Mouse (Mus musculus) liver, postnatal 0 days (tissue): ENCODE results near the gene Ep400. TPM values are rescaled to one million over a fixed set of nuclear protein-coding genes. Genes with fewer than 3 reads are reported as not detected.

Experiments
- ATAC-seq: fragments of 200-750 bp; cut with Nextera tagmentation; 2 replicates; pipeline ENCODE4 v1.8.0; 2017; ENCODE audit warnings: mild to moderate bottlenecking, moderate library complexity
- DNase-seq: peaks from one replicate; pipeline ENCODE4 v3.0.0-alpha.2; 2016
- H3K27ac ChIP-seq: fragments of 300-500 bp; sonication (generic); 2 replicates; pipeline ENCODE4 v1.5.1; 2014; ENCODE audit warnings: antibody characterized with exemption, moderate library complexity, mild to moderate bottlenecking, low read depth
- H3K27me3 ChIP-seq: fragments of 300-500 bp; sonication (generic); 2 replicates; pipeline ENCODE4 v1.6.1; 2014; ENCODE audit warnings: low read length, control low read depth, mixed read lengths; ENCODE audit not compliant: insufficient read depth
- H3K36me3 ChIP-seq: fragments of 300-500 bp; sonication (generic); replicated peaks from 2 replicates; pipeline ENCODE4 v1.6.1; 2014; ENCODE audit warnings: mild to moderate bottlenecking, control low read depth, low read length, moderate library complexity, mixed read lengths; ENCODE audit not compliant: insufficient read depth
- H3K4me1 ChIP-seq: fragments of 300-500 bp; sonication (generic); 2 replicates; pipeline ENCODE4 v1.6.1; 2014; ENCODE audit warnings: antibody characterized with exemption, mild to moderate bottlenecking, control low read depth; ENCODE audit not compliant: insufficient read depth
- H3K4me2 ChIP-seq: fragments of 300-500 bp; sonication (generic); 2 replicates; pipeline ENCODE4 v1.6.1; 2014; ENCODE audit warnings: low read depth, mild to moderate bottlenecking, low read length, moderate library complexity, mixed read lengths
- H3K4me3 ChIP-seq: fragments of 300-500 bp; sonication (generic); 2 replicates; pipeline ENCODE4 v1.5.1; 2014; ENCODE audit warnings: low read depth, low read length
- H3K9ac ChIP-seq: fragments of 300-500 bp; sonication (generic); replicated peaks from 2 replicates; pipeline ENCODE4 v1.6.1; 2014; ENCODE audit warnings: mild to moderate bottlenecking, moderate library complexity
- H3K9me3 ChIP-seq: fragments of 300-500 bp; sonication (generic); 2 replicates; pipeline ENCODE4 v1.6.1; 2016; ENCODE audit warnings: mild to moderate bottlenecking, control low read depth, low read length, mixed read lengths
- CTCF ChIP-seq: sonication (generic); IDR thresholded peaks from 2 replicates; pipeline ENCODE4 v1.5.1; 2016; ENCODE audit warnings: antibody characterized with exemption, low read depth
- EP300 ChIP-seq: IDR thresholded peaks from 2 replicates; pipeline ENCODE4 v1.6.1; 2016; ENCODE audit warnings: antibody characterized with exemption, low read depth, mild to moderate bottlenecking
- WGBS: fragments of 180-500 bp; shearing (Covaris S2); extraction: QIAGEN DNeasy Blood & Tissue Kit; methylation state at CpG from one replicate; pipeline ENCODE4 v1.1.7; 2014; ENCODE audit not compliant: insufficient replicate concordance; 5-methylcytosine and 5-hydroxymethylcytosine counted together
- polyA plus RNA-seq: library from polyadenylated mRNA; unstranded; fragments of >200 nt; fragmentation: Nextera tagmentation; extraction: Ambion mirVana; gene quantifications from 2 replicates; pipeline ENCODE4 v1.2.1, GENCODE M21; 2015

Ep400 gene
- polyA plus RNA-seq, 1 experiment from 2014 or later: 10.6 TPM

GRCm38 (mm10) chr5:110709256-110709655, 61.3 kb downstream of the Ep400 start:
- H3K4me1 ChIP-seq: no peaks in the 10 kb centered on the region
- TF ChIP-seq CTCF: no peak
- TF ChIP-seq EP300: no peak
- H3K27ac ChIP-seq: no peak overlapping the region
- H3K36me3 ChIP-seq: peaks cover 78% of the 10 kb centered on the region
- no peaks in the 10 kb centered on the region for H3K27me3 ChIP-seq
- no peak for ATAC-seq
- no peak for DNase-seq
- no peaks in the 10 kb centered on the region for H3K9me3 ChIP-seq
- no peak overlapping the region for H3K4me3 ChIP-seq
- H3K9ac ChIP-seq: no peak overlapping the region
- no peak overlapping the region for H3K4me2 ChIP-seq
- 94% methylated on average over 4 of the region's 4 CpGs for WGBS

DNA sequence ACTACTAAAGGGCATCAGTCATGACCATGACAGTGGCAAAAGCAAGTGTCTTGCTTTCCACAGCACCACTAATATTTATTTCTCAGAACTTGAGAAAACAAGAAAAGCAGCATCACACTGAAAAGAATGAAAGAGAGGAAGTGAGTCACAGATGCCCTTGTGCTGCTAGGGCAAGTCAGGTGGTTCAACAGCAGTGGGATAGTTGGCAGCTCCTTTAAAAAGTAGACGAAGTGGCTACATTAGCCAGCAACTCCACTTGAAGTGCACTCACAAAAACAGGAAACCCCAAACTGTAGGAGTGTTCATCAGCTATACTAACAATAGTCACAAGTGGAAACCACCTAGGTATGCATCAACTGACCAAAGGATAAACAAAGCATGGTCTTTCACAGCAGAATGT, 66.5 kb downstream of the Ep400 start:
- no peak for TF ChIP-seq CTCF
- no peak for TF ChIP-seq EP300
- peaks cover 90% of the 10 kb centered on the region for H3K36me3 ChIP-seq
- H3K27me3 ChIP-seq: no peaks in the 10 kb centered on the region
- H3K4me3 ChIP-seq: no peak overlapping the region
- DNase-seq (no peak), ATAC-seq (no peak)
- H3K27ac ChIP-seq: no peak overlapping the region
- no peaks in the 10 kb centered on the region for H3K4me1 ChIP-seq
- no peak overlapping the region for H3K9ac ChIP-seq
- H3K9me3 ChIP-seq: no peaks in the 10 kb centered on the region
- no peak overlapping the region for H3K4me2 ChIP-seq
- WGBS: 42% methylated on average over 1 of the region's 1 CpGs

DNA sequence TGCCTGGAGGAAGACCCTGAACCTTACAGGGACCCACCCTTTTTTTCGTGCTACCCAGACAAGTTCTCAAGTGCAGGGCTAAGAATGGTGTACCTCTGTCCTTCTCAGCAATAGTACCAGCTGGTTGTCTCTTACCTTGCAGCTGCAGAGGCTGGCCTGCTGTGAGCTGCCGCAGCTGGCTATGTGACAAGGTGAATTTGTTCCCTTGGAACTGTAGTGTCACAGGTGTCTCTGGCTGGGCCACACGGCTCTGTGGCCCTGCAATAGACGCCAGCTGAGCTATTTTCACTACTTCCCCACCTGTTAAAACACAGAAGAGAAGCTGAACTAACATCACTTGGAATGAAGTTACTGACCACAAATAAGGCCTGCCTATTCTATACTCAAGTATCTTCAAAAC, 71.9 kb downstream of the Ep400 start:
- H3K36me3 ChIP-seq: peaks cover 92% of the 10 kb centered on the region
- no peaks in the 10 kb centered on the region for H3K4me1 ChIP-seq
- no peak overlapping the region for H3K4me2 ChIP-seq
- 86% methylated on average over 4 of the region's 4 CpGs for WGBS
- ATAC-seq (no peak), DNase-seq (no peak)
- no peaks in the 10 kb centered on the region for H3K27me3 ChIP-seq
- TF ChIP-seq EP300: no peak
- no peak for TF ChIP-seq CTCF
- H3K9me3 ChIP-seq: no peaks in the 10 kb centered on the region
- H3K9ac ChIP-seq: no peak overlapping the region
- no peak overlapping the region for H3K27ac ChIP-seq
- no peak overlapping the region for H3K4me3 ChIP-seq

- H3K36me3 ChIP-seq: peaks cover 92% of the 10 kb centered on the region
- no peak overlapping the region for H3K4me3 ChIP-seq
- no peaks in the 10 kb centered on the region for H3K27me3 ChIP-seq
- H3K9ac ChIP-seq: no peak overlapping the region
- no peak overlapping the region for H3K27ac ChIP-seq
- WGBS: 77% methylated on average over 8 of the region's 8 CpGs
- TF ChIP-seq CTCF (no peak), EP300 (no peak)
- no peak overlapping the region for H3K4me2 ChIP-seq
- ATAC-seq (no peak), DNase-seq (no peak)
- no peaks in the 10 kb centered on the region for H3K4me1 ChIP-seq
- no peaks in the 10 kb centered on the region for H3K9me3 ChIP-seq
Observed at GRCm38 (mm10) chr5:110682041-110682440, 88.5 kb downstream of the Ep400 start.

DNA sequence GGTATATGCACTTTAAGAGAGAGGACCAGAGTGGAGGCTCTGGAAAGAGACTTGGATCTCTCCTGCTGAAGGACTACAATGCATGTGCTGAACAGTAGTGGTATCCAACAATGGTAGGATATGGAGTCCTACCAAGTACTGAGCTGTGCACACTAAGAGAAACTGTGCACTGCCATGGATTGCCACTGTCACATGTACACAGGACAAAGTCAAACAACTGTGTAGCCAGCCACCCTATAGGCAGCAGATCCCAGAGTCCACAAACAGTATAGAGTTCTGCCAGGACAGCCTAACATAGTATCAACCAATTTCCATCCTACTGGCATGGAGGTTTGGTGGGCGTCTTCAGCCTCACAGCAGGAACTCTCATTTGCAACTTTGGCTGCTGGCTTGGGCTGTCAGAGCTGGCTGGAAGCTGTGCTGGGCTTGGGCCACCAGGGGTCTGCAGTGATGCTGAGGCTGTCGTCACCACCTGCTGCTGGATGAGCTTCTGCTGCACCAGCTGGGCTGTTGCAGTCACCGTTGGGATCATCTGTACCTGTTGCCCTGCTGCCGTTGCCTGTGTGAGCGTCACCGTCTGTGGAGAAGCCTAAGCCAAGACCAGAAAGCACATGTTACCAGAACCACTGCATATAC, 104.9 kb downstream of the Ep400 start:
- Histone ChIP-seq H3K27ac (peak overlapping the region; percentile 66; the same call in 1 of the 2 replicates), H3K9ac (no peak overlapping the region), H3K4me1 (0 out of 2 replicates have a peak, but pooled peaks cover 2% of the 10 kb centered on the region), H3K4me2 (no peak overlapping the region), H3K9me3 (no peaks in the 10 kb centered on the region), H3K4me3 (no peak overlapping the region), H3K36me3 (peaks cover 78% of the 10 kb centered on the region), H3K27me3 (no peaks in the 10 kb centered on the region)
- no peak for TF ChIP-seq CTCF
- no peak for TF ChIP-seq EP300
- ATAC-seq: 0 out of 2 replicates have a peak, but pooled peaks have one; percentile 12
- 85% methylated on average over 6 of the region's 6 CpGs for WGBS
- DNase-seq: no peak

GRCm38 (mm10) chr5:110664750-110665269, 105.7 kb downstream of the Ep400 start:
- peaks cover 72% of the 10 kb centered on the region for H3K36me3 ChIP-seq

More at GRCm38 (mm10) chr5:110664750-110665269, 105.7 kb downstream of the Ep400 start:
- 0 out of 2 replicates have a peak, but pooled peaks cover 2% of the 10 kb centered on the region for H3K4me1 ChIP-seq
- DNase-seq: no peak
- no peaks in the 10 kb centered on the region for H3K9me3 ChIP-seq
- ATAC-seq: peak; percentile 91
- H3K27ac ChIP-seq: peak overlapping the region; percentile 66
- WGBS: 64% methylated on average over 2 of the region's 2 CpGs
- no peak overlapping the region for H3K9ac ChIP-seq
- no peak overlapping the region for H3K4me2 ChIP-seq
- no peak overlapping the region for H3K4me3 ChIP-seq
- TF ChIP-seq CTCF (no peak), EP300 (no peak)
- H3K27me3 ChIP-seq: no peaks in the 10 kb centered on the region
